11 mouse cellular contexts compared by ENCODE assay signal in genomic region chr14:118042066-118042762, GRCm38 (mm10). TPM values are rescaled to one million over a fixed set of nuclear protein-coding genes. Genes with fewer than 3 reads are reported as not detected.
A peak's percentile ranks its signal among the peaks of the same experiment; 100 is the strongest.
DNase-seq lines count a peak whose midpoint lies in the region; ATAC-seq lines count a peak whose summit lies in the region.
"Had no signal": no experiment of that assay in that cellular context is flagged by ENCODE, and none has a peak within 500 bp of the region (broad histone marks: within the 10 kb centered on the region; RNA-seq: fewer than 3 reads in every experiment).

No protein-coding gene starts in this region.

- peaks cover 4% of the 10 kb centered on the region; the same call in 1 of the 2 replicates for H3K27me3 ChIP-seq in midbrain, embryonic 11.5 days (ENCODE audit: control insufficient read depth, insufficient read depth, low read length)
- peaks cover 23% of the 10 kb centered on the region for H3K27me3 ChIP-seq in midbrain, embryonic 13.5 days
- 0 out of 2 replicates have a peak, but pooled peaks cover 2% of the 10 kb centered on the region for H3K27me3 ChIP-seq in forebrain, embryonic 11.5 days (ENCODE audit: control insufficient read depth, insufficient read depth, low read length)
- H3K27me3 ChIP-seq in neural tube, embryonic 12.5 days (replicated peaks) = peaks cover 7% of the 10 kb centered on the region

- no peak overlapping the region for H3K4me3 ChIP-seq in midbrain, embryonic 11.5 days (ENCODE audit: low read depth, low read length)
- H3K4me3 ChIP-seq in midbrain, embryonic 13.5 days (replicated peaks) = no peak overlapping the region
- H3K4me3 ChIP-seq in forebrain, embryonic 11.5 days (ENCODE audit: low read depth, low read length) = no peak overlapping the region
- no peak overlapping the region for H3K4me3 ChIP-seq in neural tube, embryonic 12.5 days
- H3K4me3 ChIP-seq: heart, embryonic 15.5 days; hindbrain, embryonic 15.5 days; neural tube, embryonic 13.5 days had no signal

- peak; percentile 90 for DNase-seq in midbrain, embryonic 11.5 days (ENCODE audit: low spot score, missing footprints)
- peak; percentile 63 for DNase-seq in embryo, embryonic 10 days (ENCODE audit: low spot score)
- peak; percentile 67 for DNase-seq in forebrain, embryonic 11.5 days (ENCODE audit: low spot score)
- DNase-seq: lung, embryonic 14.5 days had no signal

- H3K4me1 ChIP-seq in midbrain, embryonic 11.5 days (ENCODE audit: control insufficient read depth, insufficient read depth, low read length) = peaks cover 3% of the 10 kb centered on the region; the same call in 1 of the 2 replicates
- no peaks in the 10 kb centered on the region for H3K4me1 ChIP-seq in midbrain, embryonic 13.5 days (replicated peaks)
- H3K4me1 ChIP-seq in forebrain, embryonic 11.5 days (replicated peaks; ENCODE audit: control insufficient read depth, insufficient read depth, low read length) = peaks cover 3% of the 10 kb centered on the region; the same call in 1 of the 2 replicates
- H3K4me1 ChIP-seq in neural tube, embryonic 12.5 days = no peaks in the 10 kb centered on the region; the same call in 1 of the 2 replicates
- H3K4me1 ChIP-seq: heart, embryonic 15.5 days; hindbrain, embryonic 15.5 days; neural tube, embryonic 13.5 days had no signal

- no peaks in the 10 kb centered on the region for H3K36me3 ChIP-seq in midbrain, embryonic 11.5 days (ENCODE audit: control insufficient read depth, insufficient read depth, low read length)
- no peaks in the 10 kb centered on the region for H3K36me3 ChIP-seq in midbrain, embryonic 13.5 days
- no peaks in the 10 kb centered on the region for H3K36me3 ChIP-seq in forebrain, embryonic 11.5 days (ENCODE audit: control insufficient read depth, insufficient read depth, low read length)
- no peaks in the 10 kb centered on the region for H3K36me3 ChIP-seq in neural tube, embryonic 12.5 days
- H3K36me3 ChIP-seq: heart, embryonic 15.5 days; hindbrain, embryonic 15.5 days; neural tube, embryonic 13.5 days had no signal

- H3K4me2 ChIP-seq in midbrain, embryonic 11.5 days = no peak overlapping the region
- H3K4me2 ChIP-seq in midbrain, embryonic 13.5 days (replicated peaks) = no peak overlapping the region
- H3K4me2 ChIP-seq in forebrain, embryonic 11.5 days (ENCODE audit: low read depth, low read length, severe bottlenecking) = no peak overlapping the region
- no peak overlapping the region for H3K4me2 ChIP-seq in neural tube, embryonic 12.5 days (replicated peaks)
- H3K4me2 ChIP-seq: heart, embryonic 15.5 days; hindbrain, embryonic 15.5 days; lung, embryonic 14.5 days; neural tube, embryonic 13.5 days had no signal

- no peaks in the 10 kb centered on the region for H3K9me3 ChIP-seq in midbrain, embryonic 11.5 days (ENCODE audit: control insufficient read depth, low read length)
- H3K9me3 ChIP-seq in midbrain, embryonic 13.5 days = no peaks in the 10 kb centered on the region
- no peaks in the 10 kb centered on the region for H3K9me3 ChIP-seq in forebrain, embryonic 11.5 days (ENCODE audit: control insufficient read depth, low read length)
- H3K9me3 ChIP-seq in neural tube, embryonic 12.5 days = no peaks in the 10 kb centered on the region
- H3K9me3 ChIP-seq: heart, embryonic 15.5 days; hindbrain, embryonic 15.5 days; neural tube, embryonic 13.5 days had no signal

- no peak overlapping the region for H3K27ac ChIP-seq in midbrain, embryonic 11.5 days (ENCODE audit: low read depth, low read length)
- H3K27ac ChIP-seq in midbrain, embryonic 13.5 days = no peak overlapping the region
- H3K27ac ChIP-seq in forebrain, embryonic 11.5 days (ENCODE audit: low read depth, low read length) = no peak overlapping the region
- no peak overlapping the region for H3K27ac ChIP-seq in neural tube, embryonic 12.5 days
- H3K27ac ChIP-seq: heart, embryonic 15.5 days; hindbrain, embryonic 15.5 days; neural tube, embryonic 13.5 days had no signal

- ATAC-seq in midbrain, embryonic 11.5 days (ENCODE audit: low FRiP score) = peak; percentile 58
- no peak for ATAC-seq in midbrain, embryonic 13.5 days
- ATAC-seq in forebrain, embryonic 11.5 days (replicated peaks; ENCODE audit: low FRiP score) = peak; percentile 69
- ATAC-seq in neural tube, embryonic 12.5 days (ENCODE audit: low FRiP score, low read depth) = 0 out of 2 replicates have a peak, but pooled peaks have one; percentile 9
- ATAC-seq in inflammation-experienced regulatory T-cells, adult 6 months = no peak
- ATAC-seq in CD4-positive, CD25-positive, alpha-beta regulatory T cell, adult 4 months = no peak

- WGBS in midbrain, embryonic 11.5 days = 48% methylated on average over 18 of the region's 18 CpGs
- WGBS in midbrain, embryonic 13.5 days = 51% methylated on average over 18 of the region's 18 CpGs
- 47% methylated on average over 18 of the region's 18 CpGs for WGBS in forebrain, embryonic 11.5 days
- 71% methylated on average over 18 of the region's 18 CpGs for WGBS in neural tube, embryonic 12.5 days

- H3K9ac ChIP-seq in midbrain, embryonic 11.5 days (ENCODE audit: low read length) = no peak overlapping the region
- no peak overlapping the region for H3K9ac ChIP-seq in midbrain, embryonic 13.5 days (replicated peaks)
- no peak overlapping the region for H3K9ac ChIP-seq in forebrain, embryonic 11.5 days (ENCODE audit: low read length)
- H3K9ac ChIP-seq in neural tube, embryonic 12.5 days = no peak overlapping the region
- H3K9ac ChIP-seq: heart, embryonic 15.5 days; hindbrain, embryonic 15.5 days; lung, embryonic 14.5 days; neural tube, embryonic 13.5 days had no signal

RNA-seq across cellular contexts. Expression of gene Dct, which starts 9.8 kb away (rescaled TPM):
- polyA plus RNA-seq in midbrain, embryonic 11.5 days (2014; fragmentation: Nextera tagmentation; extraction: Ambion mirVana) = 2.1 and 2.5 TPM in 2 replicates
- polyA plus RNA-seq in midbrain, embryonic 13.5 days (2015; fragmentation: Nextera tagmentation; extraction: Ambion mirVana) = 1.2 and 1.4 TPM in 2 replicates
- polyA plus RNA-seq in forebrain, embryonic 11.5 days (2014; fragmentation: Nextera tagmentation; extraction: Ambion mirVana) = 8.5 and 9.7 TPM in 2 replicates
- polyA plus RNA-seq in neural tube, embryonic 12.5 days (2016; fragmentation: Nextera tagmentation; extraction: Ambion mirVana) = 2.8 and 3.9 TPM in 2 replicates
- under 1 TPM in 2 of 3 experiments, not detected in 1; 0.28 to 0.38 TPM for polyA plus RNA-seq in inflammation-experienced regulatory T-cells, adult 6 months (2017; shearing (Covaris generic))
- under 1 TPM in 1 of 2 experiments, not detected in 1; 0.36 TPM for polyA plus RNA-seq in CD4-positive, CD25-positive, alpha-beta regulatory T cell, adult 4 months (2017; shearing (Covaris generic))

Comparison
In these comparisons a context has a peak if more than half of its experiments do, and no peak if none do; other contexts are left out.
1. ATAC-seq: peak in midbrain, embryonic 11.5 days (single experiment), forebrain, embryonic 11.5 days (single experiment) and neural tube, embryonic 12.5 days (single experiment); none in midbrain, embryonic 13.5 days (single experiment), inflammation-experienced regulatory T-cells, adult 6 months (single experiment) and CD4-positive, CD25-positive, alpha-beta regulatory T cell, adult 4 months (single experiment).
2. Peak in every context shown above with its lines, with median percentiles within 50 percentile points of each other: DNase-seq.